Mouse (Mus musculus): ENCODE data around the gene Lbr. TPM values are rescaled to one million over a fixed set of nuclear protein-coding genes. Genes with fewer than 3 reads are reported as not detected.
"Not testable (repeated sequence)": the region's sequence is repeated elsewhere in the genome, so short reads cannot be mapped to it uniquely, and the experiment has no call there.

The Lbr gene
- total RNA-seq, 1 experiment from 2014 or later: 344 TPM

GRCm38 (mm10) chr1:181800667-181801066, 42.2 kb downstream of the Lbr start:
- ATAC-seq (ENCODE audit: extremely low read depth, insufficient number of reproducible peaks, low FRiP score, poor library complexity, severe bottlenecking): no peak

GRCm38 (mm10) chr1:181799911-181800310, 42.9 kb downstream of the Lbr start:
- no peak for ATAC-seq (ENCODE audit: extremely low read depth, insufficient number of reproducible peaks, low FRiP score, poor library complexity, severe bottlenecking)

- no peak for ATAC-seq (ENCODE audit: extremely low read depth, insufficient number of reproducible peaks, low FRiP score, poor library complexity, severe bottlenecking)
These were observed 49.3 kb downstream of the Lbr start for GRCm38 (mm10) chr1:181793541-181793940.

GRCm38 (mm10) chr1:181789952-181790351, 52.9 kb downstream of the Lbr start:
- no peak for ATAC-seq (ENCODE audit: extremely low read depth, insufficient number of reproducible peaks, low FRiP score, poor library complexity, severe bottlenecking)

- ATAC-seq (ENCODE audit: extremely low read depth, insufficient number of reproducible peaks, low FRiP score, poor library complexity, severe bottlenecking): not testable (repeated sequence)
These were observed 60.2 kb downstream of the Lbr start for GRCm38 (mm10) chr1:181782600-181782999.

- no peak for ATAC-seq (ENCODE audit: extremely low read depth, insufficient number of reproducible peaks, low FRiP score, poor library complexity, severe bottlenecking)
These were observed 66.3 kb downstream of the Lbr start for GRCm38 (mm10) chr1:181776541-181776940.

- no peak for ATAC-seq (ENCODE audit: extremely low read depth, insufficient number of reproducible peaks, low FRiP score, poor library complexity, severe bottlenecking)
These were observed 71.0 kb downstream of the Lbr start for GRCm38 (mm10) chr1:181771871-181772270.

GRCm38 (mm10) chr1:181769392-181769791, 73.5 kb downstream of the Lbr start:
- ATAC-seq (ENCODE audit: extremely low read depth, insufficient number of reproducible peaks, low FRiP score, poor library complexity, severe bottlenecking): no peak

Other genes with a start within 250 kb of the Lbr start
- gene Enah, start 176.9 kb upstream of the Lbr start, total RNA-seq (2017): 0.93 and 2.6 TPM in 2 replicates